In the genomic region with DNA sequence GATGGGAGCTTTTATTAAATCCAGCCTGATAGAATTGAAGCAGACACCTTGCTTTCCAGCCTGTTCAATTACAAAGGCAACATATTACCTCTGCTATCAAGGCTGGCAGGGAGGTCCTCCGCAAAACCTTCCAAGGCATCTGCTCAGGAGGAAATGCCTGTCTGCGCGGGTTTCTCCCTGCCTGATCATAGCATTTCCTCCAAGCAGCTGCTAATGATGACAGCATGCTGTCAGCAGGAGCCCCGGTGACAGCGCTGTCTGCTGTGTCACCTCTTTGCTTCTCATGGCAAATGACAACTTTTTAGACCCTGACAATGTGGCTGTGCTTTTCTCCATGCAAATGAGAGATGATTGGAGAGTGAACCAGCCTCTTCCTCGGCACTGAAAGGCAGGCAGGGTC, we compare ENCODE assay signal across 14 mouse cellular contexts.
DNase-seq lines count a peak whose midpoint lies in the region; ATAC-seq and TF ChIP-seq lines count a peak whose summit lies in the region.
"Had no signal": no experiment of that assay in that cellular context is flagged by ENCODE, and none has a peak within 500 bp of the region (broad histone marks: within the 10 kb centered on the region; RNA-seq: fewer than 3 reads in every experiment).

No protein-coding gene starts in this region.

- H3K4me2 ChIP-seq in heart, embryonic 16.5 days (ENCODE audit: low read depth, low read length): peak overlapping the region; percentile 32; the same call in 1 of the 2 replicates
- no peak overlapping the region for H3K4me2 ChIP-seq in forebrain, postnatal 0 days (ENCODE audit: low read depth)
- H3K4me2 ChIP-seq in midbrain, embryonic 16.5 days (ENCODE audit: low read length): no peak overlapping the region; the same call in 1 of the 2 replicates
- H3K4me2 ChIP-seq: intestine, embryonic 15.5 days had no signal

- DNase-seq in cerebellum, postnatal 10 days: peak; percentile 28 to 38
- no peak for DNase-seq in cerebellum, adult 8-10 months
- DNase-seq in heart, adult 9 months (ENCODE audit: low spot score in 2 of 2): no peak
- DNase-seq in forebrain, postnatal 0 days: peak; percentile 11
- DNase-seq in adrenal gland, postnatal 10 days: no peak
- no peak for DNase-seq in lung, adult 18-20 months
- DNase-seq: cerebellum, adult 9-10 months; kidney, postnatal 36 days; lung, postnatal 14 days had no signal

- no peaks in the 10 kb centered on the region for H3K27me3 ChIP-seq in heart, embryonic 16.5 days (ENCODE audit: control insufficient read depth, insufficient read depth, low read length)
- no peaks in the 10 kb centered on the region for H3K27me3 ChIP-seq in forebrain, postnatal 0 days (ENCODE audit: insufficient read depth, low read length)
- no peaks in the 10 kb centered on the region for H3K27me3 ChIP-seq in midbrain, embryonic 16.5 days (ENCODE audit: control insufficient read depth, insufficient read depth, low read depth, low read length)
- H3K27me3 ChIP-seq: intestine, embryonic 15.5 days had no signal

- no peaks in the 10 kb centered on the region for H3K4me1 ChIP-seq in heart, embryonic 16.5 days (ENCODE audit: control insufficient read depth, insufficient read depth, low read length)
- H3K4me1 ChIP-seq in forebrain, postnatal 0 days (ENCODE audit: insufficient read depth): no peaks in the 10 kb centered on the region
- peaks cover 2% of the 10 kb centered on the region; the same call in 1 of the 2 replicates for H3K4me1 ChIP-seq in midbrain, embryonic 16.5 days (ENCODE audit: control insufficient read depth, insufficient read depth, low read length)
- H3K4me1 ChIP-seq: intestine, embryonic 15.5 days had no signal

- ATAC-seq in heart, embryonic 16.5 days (replicated peaks; ENCODE audit: extremely low read depth, insufficient read depth, low FRiP score): no peak
- peak; percentile 79 for ATAC-seq in forebrain, postnatal 0 days
- peak; percentile 92 for ATAC-seq in midbrain, embryonic 16.5 days
- ATAC-seq: intestine, embryonic 15.5 days had no signal

- no peak overlapping the region for H3K27ac ChIP-seq in heart, embryonic 16.5 days (ENCODE audit: low read length)
- no peak overlapping the region for H3K27ac ChIP-seq in forebrain, postnatal 0 days (ENCODE audit: low read depth, low read length)
- H3K27ac ChIP-seq in midbrain, embryonic 16.5 days (ENCODE audit: low read length): no peak overlapping the region
- H3K27ac ChIP-seq: intestine, embryonic 15.5 days; left cerebral cortex, adult 2 months had no signal

- TF ChIP-seq CTCF in forebrain, postnatal 0 days (IDR thresholded peaks at IDR 0.05; ENCODE audit: low read depth): no peak

- H3K4me3 ChIP-seq in heart, embryonic 16.5 days (ENCODE audit: low read length): no peak overlapping the region
- H3K4me3 ChIP-seq in forebrain, postnatal 0 days (ENCODE audit: low read depth, low read length): no peak overlapping the region
- H3K4me3 ChIP-seq in midbrain, embryonic 16.5 days (ENCODE audit: low read depth, low read length): no peak overlapping the region
- H3K4me3 ChIP-seq: intestine, embryonic 15.5 days; left cerebral cortex, adult 2 months; myocyte had no signal

- no peak overlapping the region for H3K9ac ChIP-seq in heart, embryonic 16.5 days (ENCODE audit: low read length)
- H3K9ac ChIP-seq in forebrain, postnatal 0 days: no peak overlapping the region
- H3K9ac ChIP-seq in midbrain, embryonic 16.5 days (ENCODE audit: low read depth, low read length): no peak overlapping the region
- H3K9ac ChIP-seq: intestine, embryonic 15.5 days had no signal

- H3K36me3 ChIP-seq in heart, embryonic 16.5 days (ENCODE audit: control insufficient read depth, insufficient read depth): no peaks in the 10 kb centered on the region
- no peaks in the 10 kb centered on the region for H3K36me3 ChIP-seq in forebrain, postnatal 0 days (ENCODE audit: insufficient read depth)
- no peaks in the 10 kb centered on the region for H3K36me3 ChIP-seq in midbrain, embryonic 16.5 days (ENCODE audit: control insufficient read depth, insufficient read depth, low read length)
- H3K36me3 ChIP-seq: intestine, embryonic 15.5 days had no signal

- 7% methylated on average over 6 of the region's 6 CpGs for WGBS in heart, embryonic 16.5 days
- 45% methylated on average over 6 of the region's 6 CpGs for WGBS in forebrain, postnatal 0 days
- WGBS in midbrain, embryonic 16.5 days: 34% methylated on average over 6 of the region's 6 CpGs

- H3K9me3 ChIP-seq in heart, embryonic 16.5 days (replicated peaks; ENCODE audit: control insufficient read depth, low read length): no peaks in the 10 kb centered on the region
- H3K9me3 ChIP-seq in forebrain, postnatal 0 days (ENCODE audit: low read length): no peaks in the 10 kb centered on the region
- H3K9me3 ChIP-seq in midbrain, embryonic 16.5 days (replicated peaks; ENCODE audit: control insufficient read depth, low read length, poor library complexity, severe bottlenecking): no peaks in the 10 kb centered on the region
- H3K9me3 ChIP-seq: intestine, embryonic 15.5 days had no signal

Comparison
In these comparisons a context has a peak if more than half of its experiments do, and no peak if none do; other contexts are left out.
1. DNase-seq: peak in cerebellum, postnatal 10 days (2 of 2) and forebrain, postnatal 0 days (single experiment); none in cerebellum, adult 8-10 months (single experiment), heart, adult 9 months (0 of 2), adrenal gland, postnatal 10 days (single experiment) and lung, adult 18-20 months (0 of 2).